Mouse (Mus musculus): ENCODE results near the gene 4930453N24Rik. TPM values are rescaled to one million over a fixed set of nuclear protein-coding genes. Genes with fewer than 3 reads are reported as not detected.

The 4930453N24Rik gene
- polyA plus RNA-seq, 1 experiment from 2014 or later, result 20.4 TPM

DNA sequence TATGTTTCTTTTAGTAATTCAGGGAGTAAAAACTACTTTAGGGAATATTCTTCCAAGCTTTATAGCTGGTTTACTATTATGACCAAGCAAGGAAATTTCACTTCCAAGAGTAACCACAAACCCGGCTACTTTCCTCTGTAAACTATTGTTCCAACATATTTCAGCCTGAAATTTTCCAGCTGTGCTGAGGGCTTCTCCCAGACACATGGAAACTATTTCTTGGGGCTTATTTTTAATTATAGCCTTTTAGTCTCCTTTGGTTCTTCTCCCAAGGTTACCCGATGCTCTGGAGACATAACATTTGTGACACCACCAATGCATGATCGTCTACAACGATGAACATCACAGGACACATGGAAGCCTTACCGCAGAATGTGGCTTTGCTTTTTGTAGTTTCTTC lies 33.7 kb downstream of the 4930453N24Rik start:
- Histone ChIP-seq H3K4me2 (replicated peaks; ENCODE audit: low read depth, low read length) (no peak overlapping the region), H3K9me3 (ENCODE audit: low read length) (no peaks in the 10 kb centered on the region), H3K4me1 (ENCODE audit: insufficient read depth, low read depth, low read length) (no peaks in the 10 kb centered on the region), H3K36me3 (ENCODE audit: insufficient read depth, low read length) (no peaks in the 10 kb centered on the region), H3K27me3 (replicated peaks; ENCODE audit: insufficient read depth, low read length) (no peaks in the 10 kb centered on the region), H3K27ac (ENCODE audit: low read length) (no peak overlapping the region), H3K4me3 (ENCODE audit: low read depth, low read length) (no peak overlapping the region), H3K9ac (replicated peaks; ENCODE audit: low read depth) (no peak overlapping the region)
- ATAC-seq (no peak), DNase-seq (ENCODE audit: low spot score) (no peak)
- no peak for TF ChIP-seq CTCF (IDR thresholded peaks at IDR 0.05)
- TF ChIP-seq EP300 (IDR thresholded peaks at IDR 0.05), result no peak
- WGBS, result 82% methylated on average over 5 of the region's 5 CpGs

GRCm38 (mm10) chr16:64723273-64724057 lies 47.5 kb downstream of the 4930453N24Rik start:
- Histone ChIP-seq H3K4me2 (replicated peaks; ENCODE audit: low read depth, low read length) (no peak overlapping the region), H3K9ac (replicated peaks; ENCODE audit: low read depth) (no peak overlapping the region), H3K4me3 (ENCODE audit: low read depth, low read length) (no peak overlapping the region), H3K9me3 (ENCODE audit: low read length) (no peaks in the 10 kb centered on the region), H3K27ac (ENCODE audit: low read length) (no peak overlapping the region), H3K4me1 (ENCODE audit: insufficient read depth, low read depth, low read length) (no peaks in the 10 kb centered on the region), H3K27me3 (replicated peaks; ENCODE audit: insufficient read depth, low read length) (no peaks in the 10 kb centered on the region), H3K36me3 (ENCODE audit: insufficient read depth, low read length) (no peaks in the 10 kb centered on the region)
- ATAC-seq (peak; percentile 43), DNase-seq (ENCODE audit: low spot score) (peak; percentile 58)
- TF ChIP-seq CTCF (IDR thresholded peaks at IDR 0.05), result peak; percentile 75
- TF ChIP-seq EP300 (IDR thresholded peaks at IDR 0.05), result no peak
- WGBS, result 44% methylated on average over 4 of the region's 4 CpGs

DNA sequence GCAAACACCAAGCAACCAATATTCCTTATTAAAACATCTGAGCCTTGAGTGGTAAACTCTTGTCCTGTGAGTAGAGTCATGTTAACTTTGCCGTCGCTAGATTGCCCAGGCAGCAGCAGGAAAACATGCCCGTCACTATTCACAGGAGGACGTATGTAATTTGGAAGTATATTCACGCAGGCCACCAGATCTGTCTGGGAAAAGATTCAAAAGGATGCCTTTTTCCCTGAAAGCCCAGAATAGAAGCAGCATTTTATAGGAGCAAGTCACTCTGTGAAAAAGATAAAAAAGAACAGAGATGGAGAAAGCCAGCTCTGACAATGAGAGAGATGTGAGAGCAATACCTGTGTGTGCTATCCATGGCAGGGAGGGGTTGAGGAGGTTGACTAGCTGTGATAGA lies 49.4 kb downstream of the 4930453N24Rik start:
- H3K4me3 ChIP-seq (ENCODE audit: low read depth, low read length), result no peak overlapping the region
- H3K27ac ChIP-seq (ENCODE audit: low read length), result no peak overlapping the region
- no peak overlapping the region for H3K4me2 ChIP-seq (replicated peaks; ENCODE audit: low read depth, low read length)
- TF ChIP-seq CTCF (IDR thresholded peaks at IDR 0.05) (no peak), EP300 (IDR thresholded peaks at IDR 0.05) (no peak)
- H3K9ac ChIP-seq (replicated peaks; ENCODE audit: low read depth), result no peak overlapping the region
- no peaks in the 10 kb centered on the region for H3K4me1 ChIP-seq (ENCODE audit: insufficient read depth, low read depth, low read length)
- DNase-seq (ENCODE audit: low spot score), result no peak
- no peaks in the 10 kb centered on the region for H3K36me3 ChIP-seq (ENCODE audit: insufficient read depth, low read length)
- no peaks in the 10 kb centered on the region for H3K27me3 ChIP-seq (replicated peaks; ENCODE audit: insufficient read depth, low read length)
- ATAC-seq, result no peak
- H3K9me3 ChIP-seq (ENCODE audit: low read length), result no peaks in the 10 kb centered on the region
- WGBS, result 70% methylated on average over 5 of the region's 5 CpGs

DNA sequence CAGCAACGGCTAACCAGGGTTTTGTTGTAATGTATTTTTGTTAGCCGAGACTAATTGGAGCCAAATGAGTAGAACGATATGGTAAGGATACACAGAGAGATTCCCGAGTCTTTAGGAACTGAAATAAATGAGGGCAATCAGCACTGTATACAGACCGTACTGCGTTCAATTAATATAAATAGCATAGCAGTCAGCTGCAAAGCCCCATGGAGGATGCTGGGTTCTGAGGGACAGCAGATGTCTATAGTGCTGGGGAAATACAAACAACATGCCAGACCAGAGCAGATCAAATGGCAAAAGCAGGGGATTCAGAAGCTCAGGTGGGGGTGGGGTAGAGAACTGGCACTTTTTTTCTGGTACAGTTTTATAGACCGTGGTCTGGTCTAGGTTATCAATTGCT lies 51.9 kb downstream of the 4930453N24Rik start:
- no peak overlapping the region for H3K4me2 ChIP-seq (replicated peaks; ENCODE audit: low read depth, low read length)
- H3K9me3 ChIP-seq (ENCODE audit: low read length), result no peaks in the 10 kb centered on the region
- no peak overlapping the region for H3K9ac ChIP-seq (replicated peaks; ENCODE audit: low read depth)
- ATAC-seq (no peak), DNase-seq (ENCODE audit: low spot score) (no peak)
- no peaks in the 10 kb centered on the region for H3K36me3 ChIP-seq (ENCODE audit: insufficient read depth, low read length)
- TF ChIP-seq CTCF (IDR thresholded peaks at IDR 0.05), result no peak
- no peak for TF ChIP-seq EP300 (IDR thresholded peaks at IDR 0.05)
- H3K27me3 ChIP-seq (replicated peaks; ENCODE audit: insufficient read depth, low read length), result no peaks in the 10 kb centered on the region
- no peak overlapping the region for H3K27ac ChIP-seq (ENCODE audit: low read length)
- H3K4me1 ChIP-seq (ENCODE audit: insufficient read depth, low read depth, low read length), result no peaks in the 10 kb centered on the region
- 60% methylated on average over 7 of the region's 7 CpGs for WGBS
- H3K4me3 ChIP-seq (ENCODE audit: low read depth, low read length), result no peak overlapping the region

- H3K27me3 ChIP-seq (replicated peaks; ENCODE audit: insufficient read depth, low read length), result no peaks in the 10 kb centered on the region
- no peak overlapping the region for H3K4me2 ChIP-seq (replicated peaks; ENCODE audit: low read depth, low read length)
- H3K27ac ChIP-seq (ENCODE audit: low read length), result no peak overlapping the region
- H3K4me3 ChIP-seq (ENCODE audit: low read depth, low read length), result no peak overlapping the region
- ATAC-seq (no peak), DNase-seq (ENCODE audit: low spot score) (no peak)
- TF ChIP-seq CTCF (IDR thresholded peaks at IDR 0.05) (no peak), EP300 (IDR thresholded peaks at IDR 0.05) (no peak)
- no peak overlapping the region for H3K9ac ChIP-seq (replicated peaks; ENCODE audit: low read depth)
- H3K4me1 ChIP-seq (ENCODE audit: insufficient read depth, low read depth, low read length), result no peaks in the 10 kb centered on the region
- no peaks in the 10 kb centered on the region for H3K36me3 ChIP-seq (ENCODE audit: insufficient read depth, low read length)
- 74% methylated on average over 10 of the region's 10 CpGs for WGBS
- H3K9me3 ChIP-seq (ENCODE audit: low read length), result no peaks in the 10 kb centered on the region
Measured at GRCm38 (mm10) chr16:64717814-64718213, 53.1 kb downstream of the 4930453N24Rik start.

DNA sequence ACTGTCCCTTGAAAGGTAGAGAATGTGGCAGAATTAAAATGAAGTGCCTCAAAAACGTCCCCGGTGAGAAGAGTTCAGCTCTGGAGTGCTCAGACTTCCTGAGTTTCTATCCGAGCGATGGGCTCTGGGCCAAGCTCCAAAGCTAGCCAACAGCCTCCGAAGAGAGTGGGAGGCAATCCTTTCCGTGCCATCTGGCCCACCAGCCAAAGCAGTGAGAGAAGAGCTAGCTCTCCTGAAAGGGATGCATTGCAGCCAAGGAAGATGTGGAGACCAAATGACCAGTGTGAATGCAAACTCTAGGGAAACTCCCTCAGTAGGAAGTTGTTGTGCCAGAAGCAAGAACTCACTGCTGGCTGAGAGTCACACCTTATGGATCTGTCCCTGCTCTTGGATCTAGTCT lies 59.1 kb downstream of the 4930453N24Rik start:
- Histone ChIP-seq H3K4me3 (ENCODE audit: low read depth, low read length) (no peak overlapping the region), H3K27ac (ENCODE audit: low read length) (no peak overlapping the region), H3K4me2 (replicated peaks; ENCODE audit: low read depth, low read length) (no peak overlapping the region), H3K4me1 (ENCODE audit: insufficient read depth, low read depth, low read length) (no peaks in the 10 kb centered on the region), H3K9ac (replicated peaks; ENCODE audit: low read depth) (no peak overlapping the region), H3K9me3 (ENCODE audit: low read length) (no peaks in the 10 kb centered on the region), H3K36me3 (ENCODE audit: insufficient read depth, low read length) (no peaks in the 10 kb centered on the region), H3K27me3 (replicated peaks; ENCODE audit: insufficient read depth, low read length) (no peaks in the 10 kb centered on the region)
- no peak for ATAC-seq
- 48% methylated on average over 6 of the region's 6 CpGs for WGBS
- no peak for TF ChIP-seq EP300 (IDR thresholded peaks at IDR 0.05)
- no peak for TF ChIP-seq CTCF (IDR thresholded peaks at IDR 0.05)
- DNase-seq (ENCODE audit: low spot score), result peak; percentile 11

Other genes with a start within 250 kb of the 4930453N24Rik start
- gene Csnka2ip, start 168.8 kb downstream of the 4930453N24Rik start, polyA plus RNA-seq (2015; fragmentation: Nextera tagmentation; extraction: Ambion mirVana), result not detected in 2 replicates
- 3.7 and 4.1 TPM in 2 replicates for gene Zfp654, start 80.5 kb upstream of the 4930453N24Rik start, polyA plus RNA-seq (2015; fragmentation: Nextera tagmentation; extraction: Ambion mirVana)
- gene Cggbp1, start 80.8 kb upstream of the 4930453N24Rik start, polyA plus RNA-seq (2015; fragmentation: Nextera tagmentation; extraction: Ambion mirVana), result 45.8 and 53.6 TPM in 2 replicates

Measured in lung, postnatal 0 days (tissue).